Mouse (Mus musculus) testis, adult 2 months (tissue): ENCODE data around the gene Psma5. TPM values are rescaled to one million over a fixed set of nuclear protein-coding genes. Genes with fewer than 3 reads are reported as not detected.

Experiments
- H3K27ac ChIP-seq: fragments of 200-500 bp; 2 replicates; pipeline ENCODE4 v1.5.1; 2012; ENCODE audit warnings: low read depth, low read length; ENCODE audit not compliant: control insufficient read depth, insufficient read depth
- H3K27me3 ChIP-seq: fragments of 200-500 bp; 2 replicates; pipeline ENCODE4 v1.6.1; 2012; ENCODE audit warnings: mild to moderate bottlenecking, low read length, moderate library complexity; ENCODE audit not compliant: control insufficient read depth, insufficient read depth
- H3K36me3 ChIP-seq: fragments of 200-500 bp; 2 replicates; pipeline ENCODE4 v1.6.1; 2012; ENCODE audit warnings: mild to moderate bottlenecking, low read length; ENCODE audit not compliant: control insufficient read depth, insufficient read depth
- H3K4me1 ChIP-seq: fragments of 200-500 bp; 2 replicates; pipeline ENCODE4 v1.6.1; 2012; ENCODE audit warnings: low read length; ENCODE audit not compliant: control insufficient read depth, insufficient read depth
- H3K4me3 ChIP-seq: fragments of 200-500 bp; 2 replicates; pipeline ENCODE4 v1.5.1; 2012; ENCODE audit warnings: low read depth, mild to moderate bottlenecking, low read length, moderate library complexity, mixed read lengths; ENCODE audit not compliant: control insufficient read depth
- CTCF ChIP-seq: fragments of 200-500 bp; IDR thresholded peaks from 2 replicates; pipeline ENCODE4 v1.5.1; 2012; ENCODE audit warnings: low read depth, mild to moderate bottlenecking, inconsistent platforms, low read length, moderate library complexity; ENCODE audit not compliant: control insufficient read depth, insufficient read depth, insufficient replicate concordance
- POLR2A ChIP-seq: fragments of 200-500 bp; IDR thresholded peaks from 2 replicates; pipeline ENCODE4 v1.6.1; 2012; ENCODE audit warnings: low read depth, mild to moderate bottlenecking, inconsistent platforms, low read length, moderate library complexity; ENCODE audit not compliant: control insufficient read depth
- polyA plus RNA-seq: library from polyadenylated mRNA; depleted of rRNA; stranded (reverse); fragments of >200 nt; gene quantifications from 2 replicates; pipeline ENCODE4 v1.2.3, GENCODE M21; 2012

Psma5 gene
- polyA plus RNA-seq, 1 experiment, result 38.2 TPM

GRCm38 (mm10) chr3:108314038-108314675, 57.4 kb downstream of the Psma5 start:
- H3K27ac ChIP-seq, result no peak overlapping the region
- H3K4me1 ChIP-seq, result no peaks in the 10 kb centered on the region
- no peak overlapping the region for H3K4me3 ChIP-seq
- H3K27me3 ChIP-seq, result no peaks in the 10 kb centered on the region
- H3K36me3 ChIP-seq, result no peaks in the 10 kb centered on the region
- no peak for TF ChIP-seq POLR2A
- TF ChIP-seq CTCF, result no peak

- H3K36me3 ChIP-seq, result no peaks in the 10 kb centered on the region
- H3K4me1 ChIP-seq, result no peaks in the 10 kb centered on the region
- H3K4me3 ChIP-seq, result no peak overlapping the region
- no peaks in the 10 kb centered on the region for H3K27me3 ChIP-seq
- no peak for TF ChIP-seq CTCF
- TF ChIP-seq POLR2A, result no peak
- H3K27ac ChIP-seq, result no peak overlapping the region
Measured at GRCm38 (mm10) chr3:108318517-108318916, 61.8 kb downstream of the Psma5 start.

- H3K27me3 ChIP-seq, result no peaks in the 10 kb centered on the region
- H3K36me3 ChIP-seq, result no peaks in the 10 kb centered on the region
- no peak overlapping the region for H3K27ac ChIP-seq
- no peak for TF ChIP-seq CTCF
- TF ChIP-seq POLR2A, result no peak
- no peak overlapping the region for H3K4me3 ChIP-seq
- H3K4me1 ChIP-seq, result no peaks in the 10 kb centered on the region
Measured at GRCm38 (mm10) chr3:108321671-108322070, 64.9 kb downstream of the Psma5 start.

GRCm38 (mm10) chr3:108322136-108322535, 65.4 kb downstream of the Psma5 start:
- Histone ChIP-seq H3K4me1 (no peaks in the 10 kb centered on the region), H3K36me3 (no peaks in the 10 kb centered on the region), H3K4me3 (no peak overlapping the region), H3K27ac (no peak overlapping the region), H3K27me3 (no peaks in the 10 kb centered on the region)
- no peak for TF ChIP-seq CTCF
- no peak for TF ChIP-seq POLR2A

- no peaks in the 10 kb centered on the region for H3K27me3 ChIP-seq
- H3K27ac ChIP-seq, result no peak overlapping the region
- no peaks in the 10 kb centered on the region for H3K36me3 ChIP-seq
- H3K4me3 ChIP-seq, result no peak overlapping the region
- TF ChIP-seq CTCF, result no peak
- TF ChIP-seq POLR2A, result no peak
- H3K4me1 ChIP-seq, result no peaks in the 10 kb centered on the region
Measured at GRCm38 (mm10) chr3:108322962-108323361, 66.2 kb downstream of the Psma5 start.

GRCm38 (mm10) chr3:108324837-108325236, 68.1 kb downstream of the Psma5 start:
- Histone ChIP-seq H3K27me3 (no peaks in the 10 kb centered on the region), H3K36me3 (no peaks in the 10 kb centered on the region), H3K4me3 (no peak overlapping the region), H3K4me1 (peaks cover 2% of the 10 kb centered on the region; the same call in 1 of the 2 replicates), H3K27ac (no peak overlapping the region)
- TF ChIP-seq CTCF, result no peak
- no peak for TF ChIP-seq POLR2A

GRCm38 (mm10) chr3:108325521-108325920, 68.8 kb downstream of the Psma5 start:
- Histone ChIP-seq H3K4me1 (peaks cover 2% of the 10 kb centered on the region; the same call in 1 of the 2 replicates), H3K4me3 (no peak overlapping the region), H3K36me3 (no peaks in the 10 kb centered on the region), H3K27ac (no peak overlapping the region), H3K27me3 (no peaks in the 10 kb centered on the region)
- TF ChIP-seq CTCF, result no peak
- TF ChIP-seq POLR2A, result no peak

- H3K36me3 ChIP-seq, result no peaks in the 10 kb centered on the region
Measured at GRCm38 (mm10) chr3:108327275-108327674, 70.5 kb downstream of the Psma5 start.

More at GRCm38 (mm10) chr3:108327275-108327674, 70.5 kb downstream of the Psma5 start:
- Histone ChIP-seq H3K4me1 (peaks cover 2% of the 10 kb centered on the region; the same call in 1 of the 2 replicates), H3K27me3 (no peaks in the 10 kb centered on the region), H3K4me3 (no peak overlapping the region), H3K27ac (no peak overlapping the region)
- TF ChIP-seq POLR2A (no peak), CTCF (no peak)
